Mouse (Mus musculus) forebrain, embryonic 14.5 days (tissue): ENCODE measurements at regions not wholly inside any gene's neighbourhood (a gene's known extent, or its start where the extent isn't known, plus 50 kb on each side); places are given as distances from the start of the nearest gene placed in this dataset.

Experiments
- ATAC-seq: fragments of 200-750 bp; cut with Nextera tagmentation; 2 replicates; pipeline ENCODE4 v1.8.0; 2017; ENCODE audit warnings: mild to moderate bottlenecking, moderate library complexity
- DNase-seq: peaks from one replicate; pipeline ENCODE4 v3.0.0-alpha.2; 2015; ENCODE audit warnings: low spot score
- H3K27ac ChIP-seq: fragments of 300-500 bp; sonication (generic); 2 replicates; pipeline ENCODE4 v1.5.1; 2014; ENCODE audit warnings: low read depth, mild to moderate bottlenecking, control low read depth, low read length, moderate library complexity
- H3K27me3 ChIP-seq: fragments of 300-500 bp; sonication (generic); replicated peaks from 2 replicates; pipeline ENCODE4 v1.6.1; 2014; ENCODE audit warnings: low read length, control low read depth, mixed read lengths; ENCODE audit not compliant: control insufficient read depth, insufficient read depth
- H3K36me3 ChIP-seq: fragments of 300-500 bp; sonication (generic); 2 replicates; pipeline ENCODE4 v1.6.1; 2014; ENCODE audit warnings: low read length, control low read depth; ENCODE audit not compliant: control insufficient read depth, insufficient read depth
- H3K4me1 ChIP-seq: fragments of 300-500 bp; sonication (generic); 2 replicates; pipeline ENCODE4 v1.6.1; 2014; ENCODE audit warnings: antibody characterized with exemption, low read length, control low read depth; ENCODE audit not compliant: control insufficient read depth, insufficient read depth
- H3K4me2 ChIP-seq: fragments of 300-500 bp; sonication (generic); 2 replicates; pipeline ENCODE4 v1.6.1; 2014; ENCODE audit warnings: mild to moderate bottlenecking, control low read depth, low read length
- H3K4me3 ChIP-seq: fragments of 300-500 bp; sonication (generic); 2 replicates; pipeline ENCODE4 v1.5.1; 2014; ENCODE audit warnings: low read depth, low read length, control low read depth
- H3K9ac ChIP-seq: fragments of 300-500 bp; sonication (generic); 2 replicates; pipeline ENCODE4 v1.6.1; 2014; ENCODE audit warnings: mild to moderate bottlenecking, low read length, control low read depth, moderate library complexity
- H3K9me3 ChIP-seq: fragments of 300-500 bp; sonication (generic); replicated peaks from 2 replicates; pipeline ENCODE4 v1.6.1; 2016; ENCODE audit warnings: low read length, control low read depth, mixed read lengths; ENCODE audit not compliant: control insufficient read depth
- WGBS: fragments of 180-500 bp; shearing (Covaris S2); extraction: QIAGEN DNeasy Blood & Tissue Kit; methylation state at CpG from one replicate; pipeline ENCODE4 v1.1.7; 2014; 5-methylcytosine and 5-hydroxymethylcytosine counted together

DNA sequence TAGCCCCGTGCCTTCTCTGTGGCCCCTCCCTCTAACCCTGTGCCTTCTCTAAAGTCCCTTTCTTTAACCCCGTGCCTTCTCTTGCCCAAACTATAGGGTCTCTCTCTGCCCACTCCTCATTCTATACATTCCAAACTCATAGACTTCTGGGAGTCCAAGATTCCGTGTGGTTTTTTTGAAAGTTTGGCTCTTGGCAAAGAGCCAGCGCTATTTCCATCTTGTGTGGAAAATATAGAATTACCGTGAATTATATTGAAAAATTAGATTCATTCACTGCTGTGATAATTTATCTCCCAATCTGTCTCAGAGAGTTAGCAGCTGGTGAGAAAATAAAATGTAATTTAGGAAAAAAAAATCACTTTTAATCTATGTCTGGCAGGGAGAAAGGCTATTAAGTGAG is 234.6 kb downstream of the CK137956 start:
- Histone ChIP-seq H3K4me1 (peaks cover 6% of the 10 kb centered on the region; the same call in 1 of the 2 replicates), H3K9ac (no peak overlapping the region), H3K27me3 (no peaks in the 10 kb centered on the region), H3K27ac (no peak overlapping the region), H3K36me3 (no peaks in the 10 kb centered on the region), H3K4me2 (no peak overlapping the region), H3K4me3 (no peak overlapping the region), H3K9me3 (no peaks in the 10 kb centered on the region)
- ATAC-seq (no peak), DNase-seq (peak; percentile 45)
- WGBS = 70% methylated on average over 5 of the region's 5 CpGs

DNA sequence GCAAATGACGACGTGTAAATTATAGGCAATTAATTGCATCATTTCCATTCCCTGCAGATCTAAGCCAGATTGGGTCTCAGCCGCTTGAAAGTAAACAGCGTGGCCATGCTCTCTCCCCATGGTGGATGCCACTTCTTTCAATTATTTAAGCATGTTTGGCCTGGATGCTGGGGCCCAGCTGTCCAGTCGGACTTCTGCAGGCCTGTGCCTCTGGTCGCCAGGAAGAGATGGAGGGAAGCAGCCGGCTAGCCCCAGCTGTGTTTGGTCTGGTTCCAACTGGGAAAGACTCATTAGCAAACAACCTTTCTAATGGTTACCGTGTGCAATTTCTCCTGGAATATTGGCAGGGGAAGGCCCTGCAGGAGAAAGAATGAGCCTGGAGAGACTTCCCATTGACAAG is 236.1 kb downstream of the CK137956 start:
- DNase-seq (peak; percentile 59), ATAC-seq (peak; percentile 26; the same call in 1 of the 2 replicates)
- WGBS = 13% methylated on average over 8 of the region's 8 CpGs
- peaks cover 6% of the 10 kb centered on the region; the same call in 1 of the 2 replicates for H3K4me1 ChIP-seq
- no peak overlapping the region for H3K4me2 ChIP-seq
- H3K27me3 ChIP-seq = no peaks in the 10 kb centered on the region
- H3K9me3 ChIP-seq = no peaks in the 10 kb centered on the region
- H3K36me3 ChIP-seq = no peaks in the 10 kb centered on the region
- no peak overlapping the region for H3K4me3 ChIP-seq
- H3K27ac ChIP-seq = no peak overlapping the region
- no peak overlapping the region for H3K9ac ChIP-seq

- Histone ChIP-seq H3K4me3 (no peak overlapping the region), H3K9ac (no peak overlapping the region), H3K4me1 (no peaks in the 10 kb centered on the region), H3K27me3 (no peaks in the 10 kb centered on the region), H3K4me2 (no peak overlapping the region), H3K36me3 (no peaks in the 10 kb centered on the region), H3K27ac (no peak overlapping the region), H3K9me3 (no peaks in the 10 kb centered on the region)
- ATAC-seq (no peak), DNase-seq (no peak)
- WGBS = 88% methylated on average over 5 of the region's 5 CpGs
These were observed 252.1 kb downstream of the CK137956 start for GRCm38 (mm10) chr4:127718661-127719060.

DNA sequence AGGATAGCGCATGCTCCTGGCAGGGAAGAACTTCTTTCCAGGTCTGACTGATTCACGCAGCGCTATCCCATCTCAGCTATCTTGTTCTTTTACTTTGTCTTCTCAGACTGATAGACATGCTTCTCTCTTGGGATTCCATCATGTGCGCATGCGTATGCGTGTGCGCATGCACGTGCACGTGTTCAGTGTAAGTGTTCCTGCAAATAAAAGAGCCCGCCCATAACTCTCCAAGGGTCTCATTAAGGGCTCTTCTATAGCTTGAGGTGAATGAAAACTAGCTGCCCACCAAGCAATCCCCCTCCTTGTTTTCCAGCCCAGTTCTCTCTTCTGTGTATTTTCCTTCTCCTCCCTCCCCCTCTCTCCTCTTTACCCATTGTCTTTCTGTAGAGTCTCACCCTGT is 258.5 kb downstream of the CK137956 start:
- Histone ChIP-seq H3K9ac (no peak overlapping the region), H3K4me2 (no peak overlapping the region), H3K4me1 (no peaks in the 10 kb centered on the region; the same call in 1 of the 2 replicates), H3K27ac (no peak overlapping the region), H3K36me3 (no peaks in the 10 kb centered on the region), H3K9me3 (no peaks in the 10 kb centered on the region), H3K27me3 (no peaks in the 10 kb centered on the region), H3K4me3 (no peak overlapping the region)
- 83% methylated on average over 10 of the region's 10 CpGs for WGBS
- DNase-seq = no peak
- no peak for ATAC-seq

- no peaks in the 10 kb centered on the region for H3K36me3 ChIP-seq
- WGBS = 64% methylated on average over 4 of the region's 4 CpGs
- no peak overlapping the region for H3K4me2 ChIP-seq
- no peak overlapping the region for H3K4me3 ChIP-seq
- DNase-seq (peak; percentile 64), ATAC-seq (no peak; the same call in 1 of the 2 replicates)
- H3K27me3 ChIP-seq = no peaks in the 10 kb centered on the region
- H3K27ac ChIP-seq = no peak overlapping the region
- no peaks in the 10 kb centered on the region for H3K9me3 ChIP-seq
- no peak overlapping the region for H3K9ac ChIP-seq
- H3K4me1 ChIP-seq = no peaks in the 10 kb centered on the region; the same call in 1 of the 2 replicates
These were observed 259.9 kb downstream of the CK137956 start for GRCm38 (mm10) chr4:127710816-127711215.

GRCm38 (mm10) chr4:127709746-127710145 is 261.0 kb downstream of the CK137956 start:
- Histone ChIP-seq H3K9ac (no peak overlapping the region), H3K4me2 (no peak overlapping the region), H3K4me3 (no peak overlapping the region), H3K27me3 (no peaks in the 10 kb centered on the region), H3K9me3 (no peaks in the 10 kb centered on the region), H3K36me3 (no peaks in the 10 kb centered on the region), H3K27ac (no peak overlapping the region), H3K4me1 (no peaks in the 10 kb centered on the region; the same call in 1 of the 2 replicates)
- no peak for DNase-seq
- 80% methylated on average over 6 of the region's 6 CpGs for WGBS
- ATAC-seq = no peak

GRCm38 (mm10) chr4:127708186-127708585 is 262.6 kb downstream of the CK137956 start:
- 80% methylated on average over 3 of the region's 3 CpGs for WGBS
- no peaks in the 10 kb centered on the region; the same call in 1 of the 2 replicates for H3K4me1 ChIP-seq
- H3K4me2 ChIP-seq = no peak overlapping the region
- no peaks in the 10 kb centered on the region for H3K27me3 ChIP-seq
- DNase-seq (no peak), ATAC-seq (no peak)
- no peaks in the 10 kb centered on the region for H3K9me3 ChIP-seq
- H3K27ac ChIP-seq = no peak overlapping the region
- no peak overlapping the region for H3K9ac ChIP-seq
- H3K36me3 ChIP-seq = no peaks in the 10 kb centered on the region
- no peak overlapping the region for H3K4me3 ChIP-seq

DNA sequence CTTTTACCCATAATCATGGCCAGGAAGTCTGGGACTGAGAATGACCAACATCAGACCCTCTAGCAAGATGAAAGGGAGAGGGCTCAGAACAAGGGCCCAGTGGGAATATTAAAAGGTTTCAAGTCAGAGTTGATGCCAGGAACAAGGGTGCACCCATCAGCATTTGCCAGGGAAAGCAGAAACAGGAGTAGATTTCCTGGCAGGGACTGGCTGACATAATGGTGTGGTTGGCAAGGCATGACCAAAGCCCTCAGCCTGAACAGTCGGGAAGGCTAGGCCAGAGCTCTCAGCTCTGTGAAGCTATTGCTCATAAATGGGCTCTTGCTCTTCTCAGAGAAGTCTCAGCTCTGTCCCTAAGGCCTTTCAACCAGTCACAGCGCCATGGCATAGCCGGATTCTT is 263.6 kb downstream of the CK137956 start:
- no peak for ATAC-seq
- no peaks in the 10 kb centered on the region for H3K36me3 ChIP-seq
- no peak overlapping the region for H3K4me2 ChIP-seq
- H3K9me3 ChIP-seq = no peaks in the 10 kb centered on the region
- H3K4me3 ChIP-seq = no peak overlapping the region
- DNase-seq = no peak
- no peaks in the 10 kb centered on the region; the same call in 1 of the 2 replicates for H3K4me1 ChIP-seq
- no peaks in the 10 kb centered on the region for H3K27me3 ChIP-seq
- H3K27ac ChIP-seq = no peak overlapping the region
- H3K9ac ChIP-seq = no peak overlapping the region
- 96% methylated on average over 3 of the region's 3 CpGs for WGBS

DNA sequence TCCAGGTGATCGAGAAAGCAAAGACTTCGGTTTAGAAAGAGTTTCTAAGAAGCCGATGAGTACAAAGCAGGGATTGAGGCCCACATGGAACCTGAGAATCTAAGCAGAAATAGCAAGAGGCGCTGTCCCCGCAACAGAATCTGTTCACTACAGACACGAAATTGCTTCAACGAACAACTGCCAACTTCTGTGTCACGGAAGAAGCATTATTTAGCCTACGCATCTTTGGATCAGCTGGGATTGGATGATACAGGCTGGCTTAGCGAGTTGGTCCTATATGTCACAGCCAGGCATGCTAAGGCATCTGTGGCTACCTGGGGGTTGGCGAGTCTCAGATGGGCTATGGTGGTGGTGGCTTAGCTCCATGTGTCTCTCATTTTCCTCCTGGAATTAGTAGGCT is 269.1 kb downstream of the CK137956 start:
- WGBS = 86% methylated on average over 11 of the region's 11 CpGs
- no peak overlapping the region for H3K27ac ChIP-seq
- ATAC-seq = no peak

More for the DNA sequence above, 269.1 kb downstream of the CK137956 start:
- no peaks in the 10 kb centered on the region for H3K36me3 ChIP-seq
- DNase-seq = no peak
- no peak overlapping the region for H3K4me2 ChIP-seq
- H3K4me1 ChIP-seq = no peaks in the 10 kb centered on the region
- no peak overlapping the region for H3K9ac ChIP-seq
- H3K27me3 ChIP-seq = no peaks in the 10 kb centered on the region
- no peaks in the 10 kb centered on the region for H3K9me3 ChIP-seq
- no peak overlapping the region for H3K4me3 ChIP-seq
